Mouse (Mus musculus) layer of hippocampus, adult 8-10 months (tissue): ENCODE measurements around the gene Qk. TPM values are rescaled to one million over a fixed set of nuclear protein-coding genes. Genes with fewer than 3 reads are reported as not detected.

ENCODE experiments used
- DNase-seq, 2 experiments: peaks; one replicate each; pipeline ENCODE4 v3.0.0; 2022; ENCODE audit warnings: low spot score in 2 of 2
- total RNA-seq, 4 experiments: library from RNA; stranded (reverse); gene quantifications; 2 replicates each; pipeline ENCODE4 v1.2.4; 2022

Qk gene
- total RNA-seq, 4 experiments from 2014 or later, result 354 to 447 (median 412) TPM

DNA sequence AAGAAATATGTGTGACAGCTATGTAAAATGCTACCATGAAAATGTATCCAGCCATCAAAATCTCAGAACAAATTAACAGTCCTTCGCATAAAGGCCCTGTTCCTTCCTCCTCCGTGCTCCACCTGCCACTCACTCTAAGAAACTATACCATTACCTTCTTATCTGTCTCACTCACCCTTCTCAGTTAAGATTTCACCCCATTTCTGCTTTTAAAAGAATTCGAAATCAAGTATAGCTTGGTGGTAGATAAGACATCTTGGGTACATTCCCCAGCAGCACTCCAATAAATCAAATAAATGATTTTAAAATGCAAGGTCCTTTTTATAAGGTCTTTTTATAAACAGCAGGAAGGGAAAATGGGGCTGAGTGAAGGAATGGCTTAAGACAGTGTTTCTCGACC lies 53.4 kb downstream of the Qk start:
- DNase-seq, result no peak

DNA sequence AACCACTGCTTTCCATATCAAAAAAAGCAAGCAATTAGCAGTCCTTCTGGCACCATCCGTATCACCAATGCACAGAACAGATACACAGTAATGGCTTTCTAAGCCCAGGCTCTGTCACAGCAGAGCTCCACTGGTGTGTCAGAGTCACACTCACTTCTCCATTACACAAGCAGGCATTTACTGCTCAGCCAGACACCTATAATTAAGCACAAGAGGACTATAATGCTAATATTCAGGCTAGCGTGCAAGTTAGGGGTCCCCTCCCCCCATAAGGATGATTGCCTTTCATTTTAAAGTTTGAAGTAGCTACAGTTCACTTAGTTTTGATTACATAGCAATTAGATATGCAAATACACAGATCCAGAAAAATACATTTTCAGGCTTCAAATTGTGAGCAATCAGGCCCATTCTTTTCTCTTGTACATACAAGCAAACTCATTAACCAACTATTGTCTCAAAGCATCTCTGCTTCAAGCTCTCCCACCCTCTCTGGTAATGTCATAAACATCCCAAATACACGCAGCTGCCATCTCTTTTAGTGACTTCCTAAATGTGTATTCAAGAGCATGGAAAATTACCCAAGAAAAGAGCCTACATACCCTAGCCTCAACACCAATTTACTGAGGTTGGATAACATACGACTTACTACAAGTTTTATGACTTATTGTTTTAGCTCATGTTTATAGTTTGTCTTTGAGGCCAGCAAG lies 68.2 kb downstream of the Qk start:
- no peak for DNase-seq

GRCm38 (mm10) chr17:10240081-10240480 lies 79.6 kb downstream of the Qk start:
- DNase-seq, result no peak

DNA sequence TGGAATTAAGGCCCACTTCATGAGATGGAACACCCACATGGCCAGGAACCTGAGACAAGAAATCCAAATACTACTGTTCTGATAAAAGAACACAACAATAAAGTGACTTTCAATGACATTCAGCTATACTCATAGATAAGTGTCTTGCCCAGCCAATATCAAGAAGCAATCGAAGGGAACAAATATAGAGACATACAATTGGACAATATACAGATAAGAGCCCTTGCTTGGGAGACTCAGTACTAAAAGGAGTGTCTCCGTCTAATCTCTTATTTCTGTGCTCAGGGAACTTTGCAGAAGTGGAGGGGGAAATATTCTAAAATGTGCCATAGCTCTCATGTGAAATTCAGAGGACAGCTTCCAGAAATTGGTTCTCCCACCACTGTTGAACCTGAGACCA lies 83.1 kb downstream of the Qk start:
- no peak for DNase-seq

DNA sequence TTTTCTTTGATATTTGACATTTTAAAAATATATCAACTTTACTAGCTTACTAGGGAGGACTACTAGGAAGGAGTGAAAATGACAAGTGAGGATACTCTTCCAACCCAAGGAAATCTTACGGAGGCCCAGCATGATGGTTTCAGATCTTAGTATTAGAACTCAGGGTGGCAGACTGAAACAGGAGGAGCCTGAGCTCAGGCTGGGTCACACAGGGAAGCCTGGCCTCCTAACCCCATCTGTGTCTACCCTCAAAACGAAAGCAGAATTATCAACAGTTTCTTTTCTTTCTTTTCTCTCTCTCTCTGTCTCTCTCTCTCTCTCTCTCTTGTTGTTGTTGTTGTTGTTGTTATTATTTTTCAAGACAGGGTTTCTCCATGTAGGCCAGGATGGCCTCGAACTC lies 87.2 kb downstream of the Qk start:
- no peak for DNase-seq

DNA sequence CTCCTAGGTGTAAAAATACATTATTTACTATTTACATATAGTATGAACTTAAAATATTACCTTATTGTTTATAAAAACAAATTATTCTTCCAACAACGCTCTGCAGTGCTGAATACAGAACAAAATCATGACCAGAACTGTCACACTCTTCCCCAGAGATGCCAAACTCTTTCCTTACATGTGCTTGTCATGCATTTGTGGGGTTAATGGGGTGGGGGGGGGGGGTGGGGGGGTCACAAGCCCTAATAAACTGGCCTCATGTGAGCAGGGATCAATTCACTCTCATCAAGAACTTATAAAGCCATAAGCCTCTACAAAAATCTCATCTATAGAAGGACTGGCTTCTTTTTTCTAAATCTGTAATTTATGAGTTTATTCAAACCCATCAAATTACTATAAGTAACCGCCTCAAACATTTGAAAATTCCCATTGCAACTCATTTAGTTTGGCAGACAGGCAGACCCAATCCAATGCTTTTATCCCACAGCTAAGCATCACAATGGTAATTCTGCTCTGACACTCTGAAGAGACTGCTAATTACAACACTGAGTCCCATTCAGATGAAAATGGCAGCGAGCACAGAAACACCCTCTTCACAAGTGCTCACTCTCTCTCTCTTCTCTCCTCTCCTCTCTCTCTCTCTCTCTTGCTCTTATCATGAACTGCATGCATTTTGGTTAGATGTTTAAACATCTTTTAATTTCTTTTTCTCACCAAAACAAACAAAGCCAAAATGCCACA lies 91.7 kb downstream of the Qk start:
- DNase-seq, result no peak

- no peak for DNase-seq
Observed at GRCm38 (mm10) chr17:10216164-10216563, 103.5 kb downstream of the Qk start.

DNA sequence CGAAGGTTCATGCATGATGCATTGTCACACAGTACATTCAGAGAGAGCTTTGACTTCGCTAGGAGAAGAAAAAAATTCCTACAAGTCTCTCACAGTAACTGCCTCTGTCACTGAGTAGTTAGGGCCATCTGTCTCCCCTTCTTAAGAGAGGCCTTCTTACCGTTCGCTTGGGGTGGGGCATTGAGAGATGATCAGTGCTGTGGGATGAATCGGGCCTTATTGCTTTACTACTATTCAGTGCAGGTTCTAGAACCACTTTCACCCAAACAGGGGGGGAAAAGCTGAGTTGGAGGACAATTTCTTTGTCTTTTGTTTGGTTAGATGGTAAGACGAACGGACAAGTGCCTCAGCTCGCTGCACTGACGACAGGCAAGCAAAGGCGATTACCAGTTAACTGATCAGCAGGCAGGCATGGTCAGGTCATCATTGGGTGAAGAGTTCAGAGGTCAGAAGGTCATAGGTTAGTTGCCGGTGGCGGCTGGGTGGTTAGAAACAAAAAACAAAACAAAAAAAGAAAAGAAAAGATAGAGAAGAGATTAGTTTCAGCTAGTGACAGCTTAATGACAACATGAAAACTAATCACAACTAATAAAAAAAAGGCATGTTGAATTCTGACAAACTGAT lies 110.4 kb downstream of the Qk start:
- DNase-seq, result no peak

- DNase-seq, result no peak
Observed at GRCm38 (mm10) chr17:10198662-10199061, 121.0 kb downstream of the Qk start.

DNA sequence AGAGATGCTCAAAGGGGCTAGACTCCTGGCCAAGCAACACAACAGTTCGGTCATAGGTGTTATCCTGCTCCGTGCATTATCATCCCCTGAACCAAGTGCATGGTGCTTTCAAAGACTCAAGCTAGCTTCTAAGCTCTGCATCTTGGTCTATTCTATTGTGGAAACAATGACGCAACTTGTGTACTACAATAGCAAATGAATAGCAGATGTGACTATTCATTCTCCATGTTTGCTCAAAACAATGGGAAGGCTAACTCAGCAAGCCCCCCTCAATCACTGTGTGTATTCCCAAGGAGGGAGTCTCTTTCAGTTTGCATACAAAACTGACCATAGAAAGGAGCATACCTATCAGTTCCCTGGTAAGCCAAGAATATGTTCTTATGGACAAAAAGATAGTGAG lies 121.4 kb downstream of the Qk start:
- DNase-seq, result no peak

DNA sequence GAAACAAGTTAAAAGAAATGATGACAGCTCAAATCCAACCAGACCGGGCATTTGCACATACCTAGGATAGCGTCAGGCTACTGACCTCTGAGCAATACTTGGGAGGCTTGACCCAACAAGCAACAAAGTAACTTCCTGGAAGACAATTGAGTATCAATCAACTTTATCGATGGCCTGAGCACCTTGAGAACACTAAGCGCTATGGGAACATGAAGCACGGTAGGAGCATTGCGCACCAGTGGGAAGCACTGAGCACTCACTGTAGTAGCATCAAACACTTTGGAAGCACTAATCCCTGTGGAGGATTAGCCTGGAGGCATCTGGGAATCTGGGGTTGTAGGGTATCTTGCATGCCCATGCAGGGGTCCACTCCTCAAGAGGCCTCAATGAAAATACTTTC lies 124.0 kb downstream of the Qk start:
- no peak for DNase-seq

- no peak for DNase-seq
Observed at GRCm38 (mm10) chr17:10190857-10191256, 128.8 kb downstream of the Qk start.

- no peak for DNase-seq
Observed at GRCm38 (mm10) chr17:10188481-10188880, 131.2 kb downstream of the Qk start.

GRCm38 (mm10) chr17:10187431-10188020 lies 132.1 kb downstream of the Qk start:
- no peak for DNase-seq

DNA sequence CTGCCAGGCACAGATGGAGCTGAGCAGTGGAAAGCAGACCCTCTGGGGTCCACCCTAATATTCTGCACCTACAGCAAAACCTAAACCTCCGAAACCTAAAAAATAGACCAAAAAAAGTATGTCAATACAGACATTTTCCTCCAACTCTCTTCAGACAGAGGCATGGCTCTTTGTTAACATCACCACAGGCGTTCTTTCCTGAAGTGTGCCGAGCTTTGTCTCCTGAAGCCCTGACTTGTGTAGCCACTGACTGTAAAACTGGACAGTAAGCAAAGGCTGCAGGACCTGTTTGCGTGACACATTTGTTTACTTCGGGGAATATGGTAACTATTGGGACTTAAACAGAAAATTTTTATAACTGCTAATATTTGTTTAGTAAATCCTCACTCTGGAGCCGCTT lies 137.9 kb downstream of the Qk start:
- DNase-seq, result no peak

GRCm38 (mm10) chr17:10177096-10177495 lies 142.6 kb downstream of the Qk start:
- no peak for DNase-seq

- no peak for DNase-seq
Observed at GRCm38 (mm10) chr17:10161258-10161657, 158.4 kb downstream of the Qk start.

GRCm38 (mm10) chr17:10160415-10160814 lies 159.2 kb downstream of the Qk start:
- DNase-seq, result no peak

GRCm38 (mm10) chr17:10152808-10153413 lies 166.7 kb downstream of the Qk start:
- no peak for DNase-seq
